Mouse (Mus musculus) small intestine, adult 2 months (tissue): ENCODE data around the gene Tmem97. TPM values are rescaled to one million over a fixed set of nuclear protein-coding genes. Genes with fewer than 3 reads are reported as not detected.

Experiments used
- H3K27ac ChIP-seq: fragments of 200-500 bp; 2 replicates; pipeline ENCODE4 v1.5.1; 2012; ENCODE audit warnings: low read depth, low read length, control low read depth, inconsistent platforms; ENCODE audit not compliant: insufficient read depth
- H3K27me3 ChIP-seq: fragments of 200-500 bp; 2 replicates; pipeline ENCODE4 v1.6.1; 2012; ENCODE audit warnings: mild to moderate bottlenecking, moderate library complexity, low read length, inconsistent platforms; ENCODE audit not compliant: control insufficient read depth, insufficient read depth
- H3K36me3 ChIP-seq: fragments of 200-500 bp; 2 replicates; pipeline ENCODE4 v1.6.1; 2012; ENCODE audit warnings: mild to moderate bottlenecking, low read length, control low read depth, inconsistent platforms; ENCODE audit not compliant: control insufficient read depth, insufficient read depth
- H3K4me1 ChIP-seq: fragments of 200-500 bp; 2 replicates; pipeline ENCODE4 v1.6.1; 2012; ENCODE audit warnings: low read length, inconsistent platforms, mixed read lengths; ENCODE audit not compliant: control insufficient read depth, insufficient read depth, insufficient read length
- H3K4me3 ChIP-seq: fragments of 200-500 bp; 2 replicates; pipeline ENCODE4 v1.5.1; 2012; ENCODE audit warnings: low read depth, mild to moderate bottlenecking, control low read depth, inconsistent platforms, low read length, moderate library complexity
- CTCF ChIP-seq: fragments of 200-500 bp; IDR thresholded peaks from 2 replicates; pipeline ENCODE4 v1.5.1; 2012; ENCODE audit warnings: low read depth, mild to moderate bottlenecking, control low read depth, inconsistent platforms, low read length, moderate library complexity, mixed read lengths; ENCODE audit not compliant: insufficient replicate concordance, insufficient read length; ENCODE audit errors: extremely low read depth
- POLR2A ChIP-seq: fragments of 200-500 bp; IDR thresholded peaks from 2 replicates; pipeline ENCODE4 v1.6.1; 2012; ENCODE audit warnings: low read depth, mild to moderate bottlenecking, control low read depth, inconsistent platforms, low read length, moderate library complexity
- WGBS: fragments of 180-500 bp; shearing (Covaris S2); methylation state at CpG from one replicate; pipeline ENCODE4 v1.1.7; 2018; 5-methylcytosine and 5-hydroxymethylcytosine counted together
- polyA plus RNA-seq: library from polyadenylated mRNA; depleted of rRNA; stranded (reverse); fragments of >200 nt; gene quantifications from 2 replicates; pipeline ENCODE4 v1.2.3, GENCODE M21; 2012

Tmem97 gene
- polyA plus RNA-seq, 1 experiment: 32.4 TPM

- Histone ChIP-seq H3K4me1 (peaks cover 25% of the 10 kb centered on the region), H3K4me3 (peak overlapping the region; percentile 80), H3K36me3 (0 out of 2 replicates have a peak, but pooled peaks cover under 1% of the 10 kb centered on the region), H3K27me3 (no peaks in the 10 kb centered on the region), H3K27ac (peak overlapping the region; percentile 63)
- no peak for TF ChIP-seq CTCF
- no peak for TF ChIP-seq POLR2A
- WGBS: 6% methylated on average over 5 of the region's 5 CpGs
Observed at GRCm38 (mm10) chr11:78549491-78549987, 1.0 kb downstream of the Tmem97 start.

- H3K27ac ChIP-seq: peak overlapping the region; percentile 56
- WGBS: 39% methylated on average over 2 of the region's 2 CpGs
- TF ChIP-seq POLR2A (no peak), CTCF (no peak)
- no peaks in the 10 kb centered on the region for H3K27me3 ChIP-seq
- H3K4me3 ChIP-seq: no peak overlapping the region
- peaks cover 10% of the 10 kb centered on the region for H3K36me3 ChIP-seq
- H3K4me1 ChIP-seq: peaks cover 23% of the 10 kb centered on the region
Observed at GRCm38 (mm10) chr11:78547718-78548460, 2.7 kb downstream of the Tmem97 start.

- H3K27me3 ChIP-seq: no peaks in the 10 kb centered on the region
- H3K36me3 ChIP-seq: peaks cover 24% of the 10 kb centered on the region
- WGBS: 22% methylated on average over 8 of the region's 8 CpGs
- H3K27ac ChIP-seq: no peak overlapping the region
- no peak for TF ChIP-seq CTCF
- H3K4me3 ChIP-seq: no peak overlapping the region
- H3K4me1 ChIP-seq: peaks cover 9% of the 10 kb centered on the region
Observed at GRCm38 (mm10) chr11:78545181-78545580, 5.4 kb downstream of the Tmem97 start.

- 66% methylated on average over 7 of the region's 7 CpGs for WGBS
- no peak for TF ChIP-seq CTCF
- Histone ChIP-seq H3K27me3 (no peaks in the 10 kb centered on the region), H3K36me3 (peaks cover 29% of the 10 kb centered on the region), H3K27ac (no peak overlapping the region), H3K4me1 (peaks cover 9% of the 10 kb centered on the region), H3K4me3 (no peak overlapping the region)
Observed at GRCm38 (mm10) chr11:78544449-78545111, 6.0 kb downstream of the Tmem97 start.

- Histone ChIP-seq H3K4me3 (no peak overlapping the region), H3K27me3 (no peaks in the 10 kb centered on the region), H3K36me3 (peaks cover 34% of the 10 kb centered on the region), H3K27ac (no peak overlapping the region), H3K4me1 (peaks cover 6% of the 10 kb centered on the region)
- no peak for TF ChIP-seq POLR2A
- no peak for TF ChIP-seq CTCF
- WGBS: 77% methylated on average over 3 of the region's 3 CpGs
Observed at GRCm38 (mm10) chr11:78540358-78540757, 10.2 kb downstream of the Tmem97 start.

GRCm38 (mm10) chr11:78536690-78537084 lies 13.9 kb downstream of the Tmem97 start:
- peaks cover 21% of the 10 kb centered on the region for H3K36me3 ChIP-seq
- TF ChIP-seq POLR2A (no peak), CTCF (no peak)
- H3K27me3 ChIP-seq: no peaks in the 10 kb centered on the region
- WGBS: under 1% methylated on average over 14 of the region's 14 CpGs
- peak overlapping the region; percentile 94 for H3K4me3 ChIP-seq
- peaks cover 10% of the 10 kb centered on the region; the same call in 1 of the 2 replicates for H3K4me1 ChIP-seq
- peak overlapping the region; percentile 88 for H3K27ac ChIP-seq

- Histone ChIP-seq H3K4me3 (peak within 1 kb of the TSS; percentile 94), H3K27ac (peak within 1 kb of the TSS; percentile 99)
- TF ChIP-seq CTCF (no peak), POLR2A (peak; percentile 86)
Observed at GRCm38 (mm10) chr11:78536080-78536689, 14.4 kb downstream of the Tmem97 start, which contains the start of the genes Tnfaip1 and Ift20. TSS of gene Tnfaip1 (minus strand) at chr11:78536332. TSS of gene Ift20 (plus strand) at chr11:78536361.

More at GRCm38 (mm10) chr11:78536080-78536689, 14.4 kb downstream of the Tmem97 start, which contains the start of the genes Tnfaip1 and Ift20:
- Histone ChIP-seq H3K4me1 (peaks cover 10% of the 10 kb centered on the region; the same call in 1 of the 2 replicates), H3K27me3 (no peaks in the 10 kb centered on the region), H3K36me3 (peaks cover 18% of the 10 kb centered on the region)
- WGBS: under 1% methylated on average over 52 of the region's 52 CpGs
